Mouse (Mus musculus): Measurements from ENCODE around the gene Kmt2e.

DNA sequence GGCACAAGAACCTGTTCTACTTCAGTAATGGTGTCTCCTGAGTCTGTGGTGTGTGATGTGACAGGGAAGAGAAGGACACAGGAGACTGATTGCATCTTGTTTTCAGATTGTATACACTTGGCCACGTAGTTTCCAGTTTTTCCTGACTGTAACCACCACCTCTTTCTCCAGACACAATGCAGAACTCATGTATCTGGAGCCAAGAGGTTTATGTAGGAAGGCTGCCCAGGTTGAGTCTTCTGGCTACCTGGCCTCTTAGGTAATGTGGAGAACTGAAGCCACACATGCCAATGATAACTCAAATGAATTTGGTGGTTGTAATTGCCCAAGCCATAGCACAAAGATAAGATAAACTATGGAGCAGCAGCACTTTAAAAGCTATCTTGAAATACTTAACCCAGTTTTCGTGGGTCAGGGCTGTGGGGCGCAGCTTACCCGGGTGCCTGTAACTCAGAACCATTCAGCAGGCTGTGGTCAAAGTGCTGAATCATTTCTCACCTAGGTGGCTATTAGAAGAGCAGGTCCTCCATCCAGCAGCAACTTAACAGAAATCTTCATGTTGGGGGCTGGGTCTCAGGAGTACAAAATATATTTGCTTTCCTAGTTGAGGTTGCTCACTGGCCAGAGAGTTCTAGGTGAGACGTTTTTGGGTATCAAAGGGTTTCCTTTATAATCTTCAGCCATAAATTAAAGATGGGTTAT is 21.8 kb upstream of the Kmt2e start:
- TF ChIP-seq CTCF (IDR thresholded peaks at IDR 0.05; ENCODE audit: low read depth, low read length) (no peak), POLR2A (IDR thresholded peaks at IDR 0.05; ENCODE audit: extremely low read depth, insufficient read depth, low read length) (no peak)

Data from liver, adult 2 months (tissue).